Mouse (Mus musculus) cerebellum, adult 2 months (tissue): ENCODE measurements around the gene Dzank1.

Experiments
- CTCF ChIP-seq: fragments of 200-500 bp; IDR thresholded peaks from 2 replicates; pipeline ENCODE4 v1.5.1; 2011; ENCODE audit warnings: low read depth, mild to moderate bottlenecking, control low read depth, low read length, moderate library complexity, borderline replicate concordance; ENCODE audit not compliant: insufficient read depth
- POLR2A ChIP-seq: fragments of 200-500 bp; IDR thresholded peaks from 2 replicates; pipeline ENCODE4 v1.6.1; 2011; ENCODE audit warnings: low read length, control low read depth, borderline replicate concordance; ENCODE audit not compliant: insufficient read depth

DNA sequence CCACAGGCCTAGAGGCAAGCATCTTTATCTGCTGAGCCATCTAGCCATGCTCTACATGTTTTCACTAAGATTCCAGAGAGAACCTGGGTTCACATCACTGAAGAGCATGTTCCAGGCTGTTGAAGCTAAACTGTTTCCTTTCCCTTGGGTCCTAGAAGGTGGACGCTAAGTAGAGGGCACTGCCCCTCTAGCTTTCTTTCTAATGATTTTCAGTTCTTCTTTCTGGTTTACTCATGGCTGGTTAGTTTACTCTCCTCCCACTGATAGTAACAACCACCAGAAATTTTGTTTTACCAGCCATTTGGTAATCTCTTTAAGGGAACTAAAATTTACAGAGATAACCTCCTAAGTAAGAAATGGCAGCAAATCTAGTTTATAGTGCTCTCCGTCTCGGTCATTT is 26.7 kb upstream of the Dzank1 start:
- TF ChIP-seq CTCF (no peak), POLR2A (no peak)
